Mouse (Mus musculus): ENCODE data around the gene Rnf227.

DNA sequence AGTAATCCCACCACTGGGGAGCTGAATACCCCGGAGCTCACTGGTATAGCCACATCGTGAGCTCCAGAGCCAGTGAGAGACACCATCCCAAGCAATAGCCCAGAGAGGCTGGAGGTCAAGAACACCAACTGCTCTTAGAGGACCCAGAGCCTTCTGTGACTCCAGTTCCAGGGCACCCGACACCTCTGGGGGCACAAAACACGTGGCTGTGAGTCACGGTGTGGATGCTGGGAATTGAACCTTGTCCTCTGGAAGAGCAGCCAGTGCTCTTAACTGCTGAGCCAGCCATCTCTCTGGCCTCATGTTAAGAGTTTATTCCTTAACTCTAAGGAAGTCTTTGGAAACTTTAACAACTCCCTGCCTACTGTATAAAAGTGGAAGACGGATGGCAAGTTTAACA, 44.7 kb downstream of the Rnf227 start:
- TF ChIP-seq CTCF (IDR thresholded peaks at IDR 0.05; ENCODE audit: low read depth, low read length) (no peak), POLR2A (IDR thresholded peaks at IDR 0.05; ENCODE audit: insufficient read depth, low read length) (no peak), EP300 (IDR thresholded peaks at IDR 0.05; ENCODE audit: insufficient read depth, low read depth, low read length) (no peak)
